Mouse (Mus musculus): ENCODE measurements around the gene Mto1. TPM values are rescaled to one million over a fixed set of nuclear protein-coding genes. Genes with fewer than 3 reads are reported as not detected.
A peak's percentile ranks its signal among the peaks of the same experiment; 100 is the strongest.

The Mto1 gene
- polyA plus RNA-seq, 1 experiment from 2014 or later = 26.8 TPM

GRCm38 (mm10) chr9:78488890-78489420 is 40.9 kb downstream of the Mto1 start, which contains the start of gene Eef1a1:
TSS of gene Eef1a1 (minus strand) at chr9:78489151.
- peak; percentile 71 for DNase-seq (ENCODE audit: low spot score)
- Histone ChIP-seq H3K9ac (ENCODE audit: low read length) (peak within 1 kb of the TSS; percentile 59), H3K27ac (ENCODE audit: low read depth) (peak within 1 kb of the TSS; percentile 64), H3K4me2 (ENCODE audit: low read length) (peak within 1 kb of the TSS; percentile 75), H3K4me1 (replicated peaks; ENCODE audit: control insufficient read depth, insufficient read depth, low read length) (no peaks in the 10 kb centered on the region), H3K36me3 (ENCODE audit: control insufficient read depth, insufficient read depth, low read length) (no peaks in the 10 kb centered on the region), H3K4me3 (ENCODE audit: low read depth, low read length) (peak within 1 kb of the TSS; percentile 47), H3K9me3 (ENCODE audit: control insufficient read depth, low read length) (no peaks in the 10 kb centered on the region), H3K27me3 (replicated peaks; ENCODE audit: control insufficient read depth, insufficient read depth, low read length) (no peaks in the 10 kb centered on the region)
- WGBS = under 1% methylated on average over 18 of the region's 20 CpGs
- peak; percentile 67 for ATAC-seq (replicated peaks; ENCODE audit: low FRiP score, low TSS enrichment, low read depth)

GRCm38 (mm10) chr9:78491169-78491568 is 43.2 kb downstream of the Mto1 start:
- Histone ChIP-seq H3K27ac (ENCODE audit: low read depth) (no peak overlapping the region), H3K4me3 (ENCODE audit: low read depth, low read length) (no peak overlapping the region), H3K36me3 (ENCODE audit: control insufficient read depth, insufficient read depth, low read length) (no peaks in the 10 kb centered on the region), H3K9me3 (ENCODE audit: control insufficient read depth, low read length) (no peaks in the 10 kb centered on the region), H3K4me2 (ENCODE audit: low read length) (no peak overlapping the region), H3K9ac (ENCODE audit: low read length) (no peak overlapping the region), H3K27me3 (replicated peaks; ENCODE audit: control insufficient read depth, insufficient read depth, low read length) (no peaks in the 10 kb centered on the region), H3K4me1 (replicated peaks; ENCODE audit: control insufficient read depth, insufficient read depth, low read length) (no peaks in the 10 kb centered on the region)
- 45% methylated on average over 3 of the region's 3 CpGs for WGBS
- DNase-seq (ENCODE audit: low spot score) = no peak
- ATAC-seq (replicated peaks; ENCODE audit: low FRiP score, low TSS enrichment, low read depth) = no peak

GRCm38 (mm10) chr9:78492254-78492653 is 44.2 kb downstream of the Mto1 start:
- H3K9ac ChIP-seq (ENCODE audit: low read length) = no peak overlapping the region
- H3K27me3 ChIP-seq (replicated peaks; ENCODE audit: control insufficient read depth, insufficient read depth, low read length) = no peaks in the 10 kb centered on the region
- H3K36me3 ChIP-seq (ENCODE audit: control insufficient read depth, insufficient read depth, low read length) = no peaks in the 10 kb centered on the region
- no peaks in the 10 kb centered on the region for H3K9me3 ChIP-seq (ENCODE audit: control insufficient read depth, low read length)
- H3K4me3 ChIP-seq (ENCODE audit: low read depth, low read length) = no peak overlapping the region
- DNase-seq (ENCODE audit: low spot score) (no peak), ATAC-seq (replicated peaks; ENCODE audit: low FRiP score, low TSS enrichment, low read depth) (no peak)
- WGBS = 78% methylated on average over 3 of the region's 3 CpGs
- H3K27ac ChIP-seq (ENCODE audit: low read depth) = no peak overlapping the region
- H3K4me1 ChIP-seq (replicated peaks; ENCODE audit: control insufficient read depth, insufficient read depth, low read length) = no peaks in the 10 kb centered on the region
- no peak overlapping the region for H3K4me2 ChIP-seq (ENCODE audit: low read length)

- DNase-seq (ENCODE audit: low spot score) = no peak
- no peaks in the 10 kb centered on the region for H3K27me3 ChIP-seq (replicated peaks; ENCODE audit: control insufficient read depth, insufficient read depth, low read length)
- H3K4me2 ChIP-seq (ENCODE audit: low read length) = no peak overlapping the region
- H3K9me3 ChIP-seq (ENCODE audit: control insufficient read depth, low read length) = no peaks in the 10 kb centered on the region
- no peak overlapping the region for H3K9ac ChIP-seq (ENCODE audit: low read length)
- H3K27ac ChIP-seq (ENCODE audit: low read depth) = no peak overlapping the region
- no peak for ATAC-seq (replicated peaks; ENCODE audit: low FRiP score, low TSS enrichment, low read depth)
- H3K4me1 ChIP-seq (replicated peaks; ENCODE audit: control insufficient read depth, insufficient read depth, low read length) = no peaks in the 10 kb centered on the region
- 86% methylated on average over 7 of the region's 7 CpGs for WGBS
- no peak overlapping the region for H3K4me3 ChIP-seq (ENCODE audit: low read depth, low read length)
- H3K36me3 ChIP-seq (ENCODE audit: control insufficient read depth, insufficient read depth, low read length) = no peaks in the 10 kb centered on the region
Observed at GRCm38 (mm10) chr9:78493171-78493570, 45.2 kb downstream of the Mto1 start.

- Histone ChIP-seq H3K4me3 (ENCODE audit: low read depth, low read length) (no peak overlapping the region), H3K27ac (ENCODE audit: low read depth) (no peak overlapping the region), H3K36me3 (ENCODE audit: control insufficient read depth, insufficient read depth, low read length) (no peaks in the 10 kb centered on the region), H3K27me3 (replicated peaks; ENCODE audit: control insufficient read depth, insufficient read depth, low read length) (no peaks in the 10 kb centered on the region), H3K4me2 (ENCODE audit: low read length) (no peak overlapping the region), H3K9ac (ENCODE audit: low read length) (no peak overlapping the region), H3K4me1 (replicated peaks; ENCODE audit: control insufficient read depth, insufficient read depth, low read length) (0 out of 2 replicates have a peak, but pooled peaks cover 9% of the 10 kb centered on the region), H3K9me3 (ENCODE audit: control insufficient read depth, low read length) (no peaks in the 10 kb centered on the region)
- 62% methylated on average over 3 of the region's 3 CpGs for WGBS
- DNase-seq (ENCODE audit: low spot score) = no peak
- no peak for ATAC-seq (replicated peaks; ENCODE audit: low FRiP score, low TSS enrichment, low read depth)
Observed at GRCm38 (mm10) chr9:78500386-78500785, 52.4 kb downstream of the Mto1 start.

- 84% methylated on average over 4 of the region's 4 CpGs for WGBS
- H3K9ac ChIP-seq (ENCODE audit: low read length) = no peak overlapping the region
- no peak overlapping the region for H3K4me2 ChIP-seq (ENCODE audit: low read length)
- no peaks in the 10 kb centered on the region for H3K27me3 ChIP-seq (replicated peaks; ENCODE audit: control insufficient read depth, insufficient read depth, low read length)
- H3K4me1 ChIP-seq (replicated peaks; ENCODE audit: control insufficient read depth, insufficient read depth, low read length) = 0 out of 2 replicates have a peak, but pooled peaks cover 9% of the 10 kb centered on the region
- H3K36me3 ChIP-seq (ENCODE audit: control insufficient read depth, insufficient read depth, low read length) = no peaks in the 10 kb centered on the region
- H3K9me3 ChIP-seq (ENCODE audit: control insufficient read depth, low read length) = no peaks in the 10 kb centered on the region
- DNase-seq (ENCODE audit: low spot score) (no peak), ATAC-seq (replicated peaks; ENCODE audit: low FRiP score, low TSS enrichment, low read depth) (no peak)
- H3K4me3 ChIP-seq (ENCODE audit: low read depth, low read length) = no peak overlapping the region
- no peak overlapping the region for H3K27ac ChIP-seq (ENCODE audit: low read depth)
Observed at GRCm38 (mm10) chr9:78501284-78501683, 53.3 kb downstream of the Mto1 start.

- Histone ChIP-seq H3K9me3 (ENCODE audit: control insufficient read depth, low read length) (no peaks in the 10 kb centered on the region), H3K4me2 (ENCODE audit: low read length) (no peak overlapping the region), H3K4me3 (ENCODE audit: low read depth, low read length) (no peak overlapping the region), H3K9ac (ENCODE audit: low read length) (no peak overlapping the region), H3K36me3 (ENCODE audit: control insufficient read depth, insufficient read depth, low read length) (no peaks in the 10 kb centered on the region), H3K4me1 (replicated peaks; ENCODE audit: control insufficient read depth, insufficient read depth, low read length) (0 out of 2 replicates have a peak, but pooled peaks cover 9% of the 10 kb centered on the region), H3K27me3 (replicated peaks; ENCODE audit: control insufficient read depth, insufficient read depth, low read length) (no peaks in the 10 kb centered on the region), H3K27ac (ENCODE audit: low read depth) (peak overlapping the region; percentile 12; the same call in 1 of the 2 replicates)
- DNase-seq (ENCODE audit: low spot score) = no peak
- ATAC-seq (replicated peaks; ENCODE audit: low FRiP score, low TSS enrichment, low read depth) = no peak
- 16% methylated on average over 6 of the region's 6 CpGs for WGBS
Observed at GRCm38 (mm10) chr9:78503223-78504079, 55.4 kb downstream of the Mto1 start.

GRCm38 (mm10) chr9:78504133-78504532 is 56.1 kb downstream of the Mto1 start:
- Histone ChIP-seq H3K4me1 (replicated peaks; ENCODE audit: control insufficient read depth, insufficient read depth, low read length) (0 out of 2 replicates have a peak, but pooled peaks cover 9% of the 10 kb centered on the region), H3K27me3 (replicated peaks; ENCODE audit: control insufficient read depth, insufficient read depth, low read length) (no peaks in the 10 kb centered on the region), H3K9ac (ENCODE audit: low read length) (no peak overlapping the region), H3K4me2 (ENCODE audit: low read length) (no peak overlapping the region), H3K9me3 (ENCODE audit: control insufficient read depth, low read length) (no peaks in the 10 kb centered on the region), H3K27ac (ENCODE audit: low read depth) (no peak overlapping the region), H3K4me3 (ENCODE audit: low read depth, low read length) (no peak overlapping the region), H3K36me3 (ENCODE audit: control insufficient read depth, insufficient read depth, low read length) (no peaks in the 10 kb centered on the region)
- DNase-seq (ENCODE audit: low spot score) (no peak), ATAC-seq (replicated peaks; ENCODE audit: low FRiP score, low TSS enrichment, low read depth) (no peak)
- 78% methylated on average over 4 of the region's 4 CpGs for WGBS
